Mouse (Mus musculus) embryo, embryonic 10 days (tissue): ENCODE measurements around the gene Ces2b.
"Not testable (repeated sequence)": the region's sequence is repeated elsewhere in the genome, so short reads cannot be mapped to it uniquely, and the experiment has no call there.

ENCODE experiments used
- DNase-seq: peaks from one replicate; pipeline ENCODE4 v3.0.0-alpha.2; 2015; ENCODE audit warnings: low spot score

Gene Ces2b

DNA sequence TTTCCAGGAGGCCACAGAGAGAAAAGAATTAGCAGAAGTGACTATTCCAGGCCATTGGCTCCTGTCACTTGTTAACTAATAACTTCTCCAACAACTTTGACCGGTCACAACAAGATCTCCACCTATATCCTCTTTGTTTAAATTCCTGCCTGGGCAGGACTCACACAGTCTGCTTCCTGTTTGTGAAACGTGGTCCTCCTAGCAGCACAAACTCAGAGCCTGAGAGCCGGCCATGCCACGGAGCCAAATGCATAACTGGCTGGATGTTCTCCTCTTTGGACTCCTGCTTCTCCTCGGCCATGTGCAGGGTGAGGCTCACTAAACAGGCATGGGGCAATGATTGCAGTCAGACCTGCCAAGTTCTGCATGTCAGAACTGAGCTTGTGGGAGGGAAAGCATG lies at the start of gene Ces2b:
Gene Ces2b, plus strand, starts transcription at position 133 of the 400 bp plus-strand sequence.
- no peak for DNase-seq

DNA sequence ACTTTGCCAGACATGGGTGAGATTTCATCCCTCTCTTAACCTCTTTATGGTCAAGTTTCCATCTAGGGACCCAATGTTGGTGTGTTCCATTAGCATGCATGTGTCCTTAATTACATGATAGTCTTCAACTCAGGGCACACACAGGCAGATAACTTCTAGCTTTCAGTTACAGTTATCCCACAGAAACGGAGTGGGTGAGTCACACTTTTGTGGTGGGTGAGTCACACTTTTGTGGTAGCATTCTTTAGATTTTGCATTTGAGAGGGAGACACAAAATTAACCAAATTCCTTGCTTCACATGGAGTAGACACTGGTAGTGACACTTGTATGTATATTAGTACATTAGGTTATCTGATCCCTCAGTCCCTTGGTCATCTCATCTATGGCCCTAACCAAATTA lies 44.3 kb upstream of the Ces2b start:
- DNase-seq: no peak

DNA sequence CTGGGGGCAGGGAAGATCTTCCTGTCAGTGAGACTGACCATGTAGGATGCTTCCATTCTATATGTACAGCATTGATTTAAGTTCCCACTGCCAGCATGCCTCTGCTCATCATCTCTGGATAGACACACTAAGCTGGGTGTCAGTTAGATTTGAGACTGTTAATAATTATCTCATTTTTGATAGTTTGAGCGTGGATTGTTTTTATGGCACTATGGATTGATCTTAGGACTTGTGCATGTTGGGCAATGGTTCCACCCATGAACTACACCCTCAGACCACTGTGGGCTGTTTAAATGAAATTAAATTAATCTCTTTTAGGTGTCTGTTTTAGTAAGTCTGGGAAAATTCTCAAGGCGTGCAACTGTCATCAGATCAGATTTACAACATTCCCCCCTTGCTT lies 42.4 kb upstream of the Ces2b start:
- no peak for DNase-seq

DNA sequence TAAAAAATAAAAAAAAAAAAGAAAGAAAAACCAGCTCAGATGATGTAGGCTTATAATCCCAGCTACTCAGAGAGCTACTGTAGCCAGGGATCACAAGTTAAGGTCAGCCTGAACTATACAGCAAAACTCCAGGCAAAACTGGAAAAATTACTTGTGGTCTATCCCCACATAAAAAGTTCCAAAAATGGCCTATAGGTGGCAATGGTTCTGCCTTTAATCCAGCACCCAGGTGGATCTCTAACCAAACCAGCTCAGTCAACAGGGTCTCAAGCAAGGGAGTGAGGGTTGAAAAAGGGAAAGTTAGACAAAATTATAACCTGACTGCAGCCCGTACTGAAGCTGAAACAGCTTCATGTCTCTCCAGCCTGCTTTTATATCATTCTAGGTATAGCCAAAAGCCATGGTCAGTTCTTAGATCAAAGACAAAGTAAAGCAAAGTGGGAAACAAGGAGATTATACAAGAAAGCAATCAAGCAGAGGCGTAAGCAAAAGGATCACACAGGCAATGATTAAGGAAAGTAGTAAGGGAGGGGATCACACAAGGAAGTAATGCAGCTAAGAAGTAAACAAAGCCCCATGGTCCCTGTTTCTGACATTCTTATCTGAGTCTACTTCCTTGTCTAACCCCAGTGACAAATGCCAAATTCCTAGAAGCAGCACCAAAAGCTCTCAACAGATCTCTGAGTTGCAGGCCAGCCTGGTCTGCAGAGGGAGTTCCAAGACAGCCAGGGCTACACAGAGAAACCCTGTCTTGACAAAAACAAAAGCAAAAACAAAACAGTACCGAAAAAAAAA lies 41.3 kb upstream of the Ces2b start:
- DNase-seq: peak; percentile 9

DNA sequence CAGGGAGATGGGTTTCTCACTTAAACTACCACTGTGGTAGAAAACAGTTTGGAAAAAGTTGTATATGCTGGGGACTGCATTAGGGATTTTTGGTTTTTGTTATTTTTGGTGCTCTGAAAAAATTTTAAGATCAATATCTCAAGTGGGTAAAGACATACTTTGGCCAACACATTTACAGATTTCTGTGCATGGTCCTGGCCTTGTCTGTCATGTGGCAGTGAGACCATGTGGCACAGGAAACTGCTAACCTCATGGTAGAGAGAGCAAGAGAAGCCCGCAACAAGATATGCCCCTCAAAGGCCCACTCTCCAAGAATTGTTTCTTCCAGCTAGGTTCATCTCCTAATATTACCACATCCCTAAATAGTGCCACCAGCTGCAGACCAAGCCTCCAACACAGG lies 32.0 kb upstream of the Ces2b start:
- DNase-seq: no peak

DNA sequence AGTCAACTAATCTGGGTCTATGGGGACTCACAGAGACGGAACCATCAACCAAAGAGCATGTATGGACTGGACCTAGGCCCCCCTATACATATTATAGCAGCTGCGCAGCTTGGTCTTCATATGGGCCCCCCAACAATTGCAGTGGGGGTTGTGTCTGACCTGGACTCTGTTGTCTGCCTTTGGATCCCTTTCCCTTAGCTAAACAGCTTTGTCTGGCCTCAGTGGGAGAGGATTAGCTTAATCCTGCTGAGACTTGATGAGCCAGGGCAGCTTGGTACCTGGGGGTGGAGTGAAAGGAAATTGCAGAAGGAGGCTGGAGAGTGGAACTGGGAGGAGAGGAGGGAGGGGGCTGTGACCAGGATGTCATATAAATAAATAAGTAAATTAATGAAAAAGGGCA lies 25.2 kb upstream of the Ces2b start:
- DNase-seq: peak; percentile 8

DNA sequence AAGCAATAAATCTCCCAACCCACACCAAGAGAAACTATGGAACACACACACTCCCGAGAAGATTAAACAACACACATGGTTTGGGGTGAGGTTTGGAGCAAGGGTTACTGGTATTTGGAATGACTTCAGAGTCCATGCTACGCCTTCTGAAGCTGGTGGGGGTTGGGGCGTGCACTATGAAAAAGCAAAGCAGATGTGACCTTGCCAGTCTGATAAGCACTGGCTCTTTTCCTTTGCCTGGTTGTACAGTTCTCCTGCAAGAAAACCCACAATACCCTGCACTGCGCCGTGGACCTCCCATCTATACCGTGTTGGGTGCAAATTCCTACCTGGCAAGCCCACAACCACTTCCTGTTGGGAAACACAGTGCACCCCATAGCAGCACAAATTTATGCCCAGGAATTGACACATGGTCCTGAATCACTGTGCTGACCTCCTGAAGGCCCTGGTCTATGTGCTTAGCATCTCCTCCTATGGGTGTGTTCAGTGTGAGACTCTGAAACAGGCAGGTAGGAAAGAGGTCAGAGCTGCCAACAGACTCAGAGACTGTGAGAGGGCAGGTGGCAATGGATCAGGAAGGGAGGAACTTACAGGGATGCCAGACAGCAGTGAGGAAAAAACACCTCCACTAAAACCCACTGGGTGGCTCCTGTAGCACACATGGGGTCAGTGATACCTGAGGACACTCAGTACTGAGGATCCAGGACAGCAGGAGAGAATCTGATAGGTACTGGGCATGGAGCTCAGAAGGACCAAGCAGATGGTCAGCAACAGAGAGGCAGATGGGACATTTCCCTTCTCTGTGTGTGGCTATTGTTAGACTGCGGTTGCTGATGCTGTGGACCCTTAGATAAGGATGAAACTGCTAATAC lies 22.6 kb upstream of the Ces2b start:
- no peak for DNase-seq

DNA sequence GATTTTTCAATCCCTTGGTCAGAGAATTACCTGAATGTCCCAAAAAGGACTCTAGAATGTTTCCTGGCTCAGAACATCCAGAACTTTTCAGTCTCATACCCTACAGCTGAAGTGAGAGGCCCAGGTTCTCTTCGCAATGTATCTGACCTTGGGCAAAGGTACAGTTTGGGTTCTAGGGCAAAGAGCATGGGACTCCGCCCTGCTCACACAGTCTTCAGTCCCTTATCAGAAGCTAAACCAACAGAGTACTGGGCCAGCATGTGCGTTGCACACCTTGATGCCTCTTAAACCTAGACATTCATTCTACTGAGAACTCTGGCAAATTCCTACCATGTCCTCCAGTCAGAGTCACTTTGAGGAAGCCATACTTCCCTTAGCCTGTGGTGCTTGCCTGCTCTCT lies 21.9 kb upstream of the Ces2b start:
- no peak for DNase-seq

DNA sequence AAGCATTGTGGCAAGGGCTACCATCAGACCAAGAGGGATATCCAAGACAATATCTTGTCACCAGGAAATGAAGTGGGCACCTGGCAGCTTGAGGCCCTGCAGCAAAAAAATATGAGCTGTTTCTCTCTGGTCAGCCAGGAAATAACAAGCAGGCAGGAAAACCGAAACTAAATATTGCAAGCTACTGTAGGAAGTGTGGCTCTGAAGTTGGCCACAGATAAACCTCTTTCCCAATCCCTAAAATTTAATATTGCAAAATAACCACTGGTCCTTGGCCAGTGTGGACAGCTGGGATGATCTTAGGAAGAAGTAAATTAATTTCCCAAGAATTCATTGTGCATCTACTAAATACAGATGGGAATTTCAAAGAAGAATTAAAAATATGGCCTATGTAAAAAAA lies 4.5 kb upstream of the Ces2b start:
- DNase-seq: no peak

DNA sequence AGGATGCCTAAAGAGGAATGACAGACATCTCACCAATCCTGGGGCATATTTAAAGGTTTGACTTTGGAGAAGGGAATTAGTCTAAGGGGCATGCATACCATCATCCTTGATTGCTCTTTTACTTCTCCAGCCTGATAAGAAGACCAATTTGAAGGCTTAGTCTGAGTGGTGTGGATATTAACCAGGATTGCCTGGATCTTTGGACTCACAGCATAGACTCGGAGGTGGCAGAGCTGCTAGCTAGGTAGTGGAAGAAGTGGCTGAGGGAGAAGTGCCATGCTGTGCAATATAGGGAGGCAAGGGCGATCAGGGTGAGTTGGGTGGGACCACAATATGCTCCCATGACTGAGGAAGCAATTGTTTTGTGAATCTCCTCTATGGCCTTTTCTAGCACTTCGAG lies 3.2 kb upstream of the Ces2b start:
- no peak for DNase-seq

DNA sequence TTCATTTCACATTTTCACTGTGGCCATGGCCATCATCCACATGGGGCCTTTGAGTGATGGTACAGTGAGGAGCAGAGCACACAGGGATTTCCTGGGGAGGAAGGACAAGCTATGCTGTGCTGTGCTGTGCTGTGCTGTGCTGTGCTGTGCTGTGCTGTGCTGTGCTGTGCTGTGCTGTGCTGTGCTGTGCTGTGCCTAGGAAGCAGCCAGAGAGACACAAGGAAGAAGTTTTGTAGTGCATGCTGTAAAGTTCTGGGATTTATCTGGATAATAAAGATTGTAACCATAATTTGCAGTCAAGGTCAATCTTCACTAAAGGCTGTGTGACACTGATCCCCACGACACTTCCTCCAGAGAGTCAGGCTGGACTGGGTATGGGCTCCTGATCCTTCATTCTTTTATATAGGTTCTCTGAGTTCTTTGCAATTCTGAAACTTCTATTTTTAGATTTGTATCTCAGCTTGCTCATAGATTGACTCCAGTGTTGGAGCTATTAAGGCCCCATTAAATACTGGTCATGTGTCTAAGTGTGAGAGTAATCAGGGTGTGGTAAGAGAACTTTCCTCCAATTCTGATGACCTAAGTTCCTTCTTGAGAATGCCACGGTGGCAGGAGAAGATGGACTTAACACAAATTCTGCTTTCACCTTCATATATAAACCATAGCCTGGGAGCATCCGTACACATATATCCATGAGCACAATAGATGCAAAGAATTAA lies 10.1 kb downstream of the Ces2b start:
- no peak for DNase-seq

DNA sequence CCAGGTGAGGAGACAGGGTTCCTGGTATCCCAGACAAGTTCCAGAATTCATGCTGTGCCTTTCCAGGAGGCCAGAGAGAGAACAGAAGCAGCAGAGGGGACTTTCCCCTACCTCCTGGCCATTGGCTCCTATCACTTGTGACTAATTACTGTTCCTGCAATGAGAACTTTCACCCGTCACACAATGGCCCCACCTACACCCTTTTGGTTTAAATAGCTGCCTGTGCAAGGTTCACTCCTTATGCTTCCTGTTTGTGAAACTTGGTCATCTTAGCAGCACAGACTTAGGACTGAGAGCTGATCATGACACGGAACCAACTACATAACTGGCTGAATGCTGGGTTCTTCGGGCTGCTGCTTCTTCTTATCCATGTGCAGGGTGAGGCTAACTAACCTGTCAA lies 15.5 kb downstream of the Ces2b start, which contains the start of gene Ces2c:
Gene Ces2c, plus strand, starts transcription at position 238 of the 400 bp plus-strand sequence.
- no peak for DNase-seq

DNA sequence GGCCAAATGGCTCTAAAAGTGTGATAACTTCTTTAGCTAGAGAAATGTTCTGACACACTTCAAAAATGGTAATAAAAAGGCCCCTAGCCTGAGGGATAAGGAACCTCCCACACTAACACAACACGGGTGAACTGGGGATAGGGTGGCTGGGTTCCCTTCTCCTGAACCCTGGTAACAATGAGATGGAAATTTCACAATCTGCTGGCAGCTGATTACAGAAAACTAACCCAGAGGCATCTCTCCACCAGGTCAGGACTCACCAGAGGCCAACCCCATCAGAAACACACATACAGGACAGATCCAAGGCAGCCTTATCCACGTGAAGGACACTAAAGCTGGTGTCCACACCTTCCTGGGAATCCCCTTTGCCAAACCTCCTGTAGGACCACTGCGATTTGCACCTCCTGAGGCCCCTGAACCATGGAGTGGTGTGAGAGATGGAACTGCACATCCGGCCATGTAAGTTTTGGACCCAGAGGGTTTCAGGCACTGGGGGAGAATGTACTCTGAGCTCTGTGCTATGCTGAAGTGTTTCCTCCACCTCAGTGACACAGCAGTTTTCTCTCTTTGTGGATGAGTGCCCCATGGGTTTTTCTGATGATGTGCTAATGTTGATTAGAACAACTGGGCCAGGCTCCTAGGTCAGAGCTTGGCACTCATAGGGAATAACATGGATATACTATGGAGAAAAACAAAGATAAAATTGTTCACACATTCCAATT lies 16.5 kb downstream of the Ces2b start:
- no peak for DNase-seq

DNA sequence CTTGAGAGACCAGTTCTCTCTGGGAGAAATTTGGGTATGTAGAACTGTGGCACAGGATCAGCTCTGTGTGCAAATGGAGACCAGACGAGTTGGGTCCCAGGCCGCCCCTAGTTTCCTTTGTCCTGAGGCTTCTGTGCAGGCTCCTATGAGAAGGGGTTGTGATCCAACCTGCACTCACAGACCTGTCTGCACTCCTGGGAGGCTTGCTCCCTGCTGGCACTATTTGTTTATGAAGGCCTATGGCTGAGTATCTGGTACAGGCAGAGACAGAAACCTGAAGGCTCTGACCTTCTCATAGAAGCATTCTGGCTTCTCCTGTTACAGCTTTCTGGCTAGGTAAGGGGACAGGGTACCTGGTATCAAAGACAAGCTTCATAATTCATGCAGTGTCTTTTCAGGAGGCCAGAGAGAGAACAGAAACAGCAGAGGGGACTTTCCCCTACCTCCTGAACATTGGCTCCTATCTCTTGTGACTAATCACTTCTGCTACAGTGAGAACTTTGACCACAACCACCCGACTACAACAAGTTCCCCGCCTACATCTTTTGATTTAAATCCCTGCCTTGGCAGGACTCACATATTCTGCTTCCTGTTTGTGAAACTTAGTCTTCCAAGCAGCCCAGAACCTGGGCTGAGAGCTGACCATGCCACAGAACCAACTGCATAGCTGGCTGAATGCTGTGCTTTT lies 35.6 kb downstream of the Ces2b start:
- not testable (repeated sequence) for DNase-seq

DNA sequence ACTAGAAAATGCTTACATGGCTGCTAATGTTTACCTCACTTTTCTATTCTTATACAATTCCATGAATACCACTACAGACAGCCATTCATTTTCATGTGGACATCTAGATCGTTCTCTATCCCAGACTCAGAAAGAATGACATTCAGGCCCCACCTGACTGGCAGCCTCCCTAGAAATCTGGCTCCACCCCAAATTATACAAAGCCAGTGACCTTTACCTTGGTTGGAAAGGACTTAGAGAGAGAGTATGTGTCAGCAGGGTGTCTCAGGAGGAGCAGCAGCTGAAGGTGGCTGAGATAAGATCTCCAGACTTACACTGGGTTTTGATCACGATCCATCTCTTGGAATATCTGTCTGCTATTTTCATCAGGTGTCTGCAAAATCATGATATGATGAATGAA lies 37.5 kb downstream of the Ces2b start:
- not testable (repeated sequence) for DNase-seq

DNA sequence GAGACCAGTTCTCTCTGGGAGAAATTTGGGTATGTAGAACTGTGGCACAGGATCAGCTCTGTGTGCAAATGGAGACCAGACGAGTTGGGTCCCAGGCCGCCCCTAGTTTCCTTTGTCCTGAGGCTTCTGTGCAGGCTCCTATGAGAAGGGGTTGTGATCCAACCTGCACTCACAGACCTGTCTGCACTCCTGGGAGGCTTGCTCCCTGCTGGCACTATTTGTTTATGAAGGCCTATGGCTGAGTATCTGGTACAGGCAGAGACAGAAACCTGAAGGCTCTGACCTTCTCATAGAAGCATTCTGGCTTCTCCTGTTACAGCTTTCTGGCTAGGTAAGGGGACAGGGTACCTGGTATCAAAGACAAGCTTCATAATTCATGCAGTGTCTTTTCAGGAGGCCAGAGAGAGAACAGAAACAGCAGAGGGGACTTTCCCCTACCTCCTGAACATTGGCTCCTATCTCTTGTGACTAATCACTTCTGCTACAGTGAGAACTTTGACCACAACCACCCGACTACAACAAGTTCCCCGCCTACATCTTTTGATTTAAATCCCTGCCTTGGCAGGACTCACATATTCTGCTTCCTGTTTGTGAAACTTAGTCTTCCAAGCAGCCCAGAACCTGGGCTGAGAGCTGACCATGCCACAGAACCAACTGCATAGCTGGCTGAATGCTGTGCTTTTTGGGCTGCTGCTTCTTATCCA lies 55.0 kb downstream of the Ces2b start:
- not testable (repeated sequence) for DNase-seq
